Mouse (Mus musculus): ENCODE measurements around the gene Fry.

- no peak for TF ChIP-seq CTCF (IDR thresholded peaks at IDR 0.05; ENCODE audit: low read depth, low read length)
- TF ChIP-seq POLR2A (IDR thresholded peaks at IDR 0.05; ENCODE audit: insufficient read depth, low read length), result no peak
Observed at GRCm38 (mm10) chr5:150118124-150118454, 356 bp upstream of the Fry start.
